Mouse (Mus musculus): Measurements from ENCODE around the gene Lhx1. TPM values are rescaled to one million over a fixed set of nuclear protein-coding genes. Genes with fewer than 3 reads are reported as not detected.

Gene Lhx1
- total RNA-seq, 2 experiments from 2014 or later: not detected

DNA sequence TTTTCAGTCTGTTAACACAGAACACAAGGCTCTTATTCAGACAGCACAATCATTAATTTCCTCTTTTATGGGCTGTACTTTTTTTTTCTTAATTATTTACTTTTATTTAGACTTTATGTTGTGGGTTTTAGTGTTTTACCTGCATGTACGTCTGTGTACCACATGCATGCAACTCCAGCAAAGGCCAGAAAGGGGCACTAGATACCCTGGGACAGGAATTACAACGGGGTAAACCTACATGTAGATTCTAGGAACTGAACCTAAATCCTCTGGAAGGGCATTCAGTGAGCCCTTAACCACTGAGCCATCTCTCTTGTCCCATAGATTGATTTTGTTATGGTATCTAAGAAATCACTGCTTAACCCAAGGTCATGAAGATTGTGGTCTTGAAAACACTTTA, 27.4 kb downstream of the Lhx1 start:
- no peak for DNase-seq (ENCODE audit: low spot score in 2 of 2)

DNA sequence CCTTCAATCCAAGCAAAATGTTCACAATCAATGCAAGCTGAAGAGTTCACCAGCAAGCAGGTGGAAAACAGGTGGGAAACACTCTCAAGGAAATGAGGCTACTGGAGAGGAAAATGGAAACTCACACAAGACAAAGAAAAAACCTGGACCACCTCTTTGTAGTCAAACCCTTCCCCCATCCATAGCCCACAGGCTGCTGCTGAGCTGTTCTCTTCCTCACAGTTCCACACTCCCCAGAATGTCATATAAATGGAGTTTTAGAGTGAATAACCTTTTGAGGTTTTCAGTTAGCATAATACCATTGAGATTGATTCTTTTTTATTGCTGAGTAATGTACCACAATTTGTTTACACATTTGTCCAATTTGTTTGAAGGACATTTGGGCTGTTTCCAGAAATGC, 28.4 kb downstream of the Lhx1 start:
- DNase-seq (ENCODE audit: low spot score in 2 of 2): no peak

DNA sequence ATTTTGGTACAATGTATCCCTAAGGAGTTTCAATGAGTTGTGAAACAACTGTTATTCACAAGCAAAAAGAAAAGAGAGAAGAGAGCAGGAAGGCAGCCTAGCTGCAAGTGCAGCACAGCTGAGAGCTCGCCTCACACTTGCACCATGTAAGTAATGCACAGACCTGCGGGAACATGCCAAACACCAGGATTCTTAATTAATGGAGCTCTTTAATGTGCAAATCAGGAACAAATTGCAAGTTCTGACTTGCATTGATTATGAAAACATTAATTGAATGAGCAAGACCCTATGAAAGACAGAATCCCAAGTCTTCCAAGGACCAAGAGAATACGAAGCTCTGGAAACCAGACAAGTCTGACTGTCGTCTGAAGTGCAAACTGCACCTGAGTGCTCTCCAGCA, 29.6 kb downstream of the Lhx1 start:
- no peak for DNase-seq (ENCODE audit: low spot score in 2 of 2)

- no peak for DNase-seq (ENCODE audit: low spot score in 2 of 2)
Measured at GRCm38 (mm10) chr11:84481661-84482060, 43.7 kb downstream of the Lhx1 start.

- DNase-seq (ENCODE audit: low spot score in 2 of 2): no peak
Measured at GRCm38 (mm10) chr11:84480451-84480850, 44.9 kb downstream of the Lhx1 start.

DNA sequence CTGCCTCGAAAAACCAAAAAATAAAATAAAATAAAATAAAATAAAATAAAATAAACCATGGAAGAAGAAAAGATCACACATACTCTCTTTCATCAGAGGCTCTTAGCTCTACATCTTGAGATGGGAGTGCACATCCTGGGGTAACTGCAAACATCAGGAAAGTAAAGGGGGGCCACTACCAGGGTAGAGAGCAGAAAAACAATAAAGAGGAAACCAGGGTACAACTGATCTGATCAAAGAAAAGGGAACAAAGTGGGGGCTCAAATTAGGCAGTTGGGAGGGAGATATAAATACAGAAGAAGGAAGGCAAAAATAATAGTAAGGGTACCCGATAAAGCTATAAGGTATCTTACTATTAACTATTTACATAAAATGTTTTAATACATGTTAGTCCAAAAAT, 48.7 kb downstream of the Lhx1 start:
- no peak for DNase-seq (ENCODE audit: low spot score in 2 of 2)

GRCm38 (mm10) chr11:84475991-84476390, 49.3 kb downstream of the Lhx1 start:
- DNase-seq (ENCODE audit: low spot score in 2 of 2): no peak

DNA sequence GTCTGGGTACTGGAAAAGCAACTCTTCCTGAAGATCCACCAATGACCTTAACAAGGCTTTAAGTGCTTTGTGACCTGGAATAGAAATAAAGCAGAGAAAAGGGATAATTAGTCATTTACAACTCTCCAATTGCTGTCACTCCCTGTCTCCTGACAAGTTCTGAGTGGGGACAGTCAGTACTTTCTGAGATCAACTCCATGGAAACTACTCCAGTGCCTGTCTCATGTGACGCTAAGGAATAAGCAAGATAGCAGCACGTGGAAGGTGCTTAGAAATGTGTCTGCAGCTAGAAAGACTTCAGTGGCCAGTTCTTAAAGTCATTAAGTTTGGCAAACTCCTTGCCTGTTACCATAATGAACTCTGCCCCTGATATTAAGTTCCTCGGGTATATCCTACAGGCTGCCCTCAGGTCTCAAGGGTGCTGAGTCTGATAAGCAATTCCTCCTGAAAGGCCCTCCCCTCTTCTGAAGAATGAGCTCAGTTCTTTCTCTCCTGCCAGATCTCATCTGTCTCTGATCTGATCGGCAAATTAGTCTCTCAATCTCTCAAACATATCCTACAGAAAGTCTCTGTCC, 52.2 kb downstream of the Lhx1 start:
- no peak for DNase-seq (ENCODE audit: low spot score in 2 of 2)

Other genes with a start within 250 kb of the Lhx1 start
- gene Aatf, start 12.0 kb downstream of the Lhx1 start, total RNA-seq (2021): 10 to 100 TPM; 19.8 to 21.6 TPM

Data from adrenal gland, adult 18-20 months (tissue).